Mouse (Mus musculus) hindbrain, embryonic 12.5 days (tissue): ENCODE measurements around the gene Hrg. TPM values are rescaled to one million over a fixed set of nuclear protein-coding genes. Genes with fewer than 3 reads are reported as not detected.
"Not testable (repeated sequence)": the region's sequence is repeated elsewhere in the genome, so short reads cannot be mapped to it uniquely, and the experiment has no call there.

Experiments
- ATAC-seq: fragments of 200-750 bp; cut with Nextera tagmentation; 2 replicates; pipeline ENCODE4 v1.8.0; 2017; ENCODE audit warnings: moderate TSS enrichment; ENCODE audit not compliant: low FRiP score
- H3K27ac ChIP-seq: fragments of 300-500 bp; sonication (generic); 2 replicates; pipeline ENCODE4 v1.5.1; 2016; ENCODE audit warnings: mild to moderate bottlenecking
- H3K27me3 ChIP-seq: fragments of 300-500 bp; sonication (generic); 2 replicates; pipeline ENCODE4 v1.6.1; 2016; ENCODE audit warnings: mild to moderate bottlenecking
- H3K36me3 ChIP-seq: fragments of 300-500 bp; sonication (generic); 2 replicates; pipeline ENCODE4 v1.6.1; 2016; ENCODE audit warnings: mild to moderate bottlenecking
- H3K4me1 ChIP-seq: fragments of 300-500 bp; sonication (generic); 2 replicates; pipeline ENCODE4 v1.6.1; 2016
- H3K4me2 ChIP-seq: fragments of 300-500 bp; sonication (generic); replicated peaks from 2 replicates; pipeline ENCODE4 v1.6.1; 2016; ENCODE audit warnings: mild to moderate bottlenecking
- H3K4me3 ChIP-seq: fragments of 300-500 bp; sonication (generic); 2 replicates; pipeline ENCODE4 v1.5.1; 2016; ENCODE audit warnings: mild to moderate bottlenecking
- H3K9ac ChIP-seq: fragments of 300-500 bp; sonication (generic); 2 replicates; pipeline ENCODE4 v1.6.1; 2016; ENCODE audit warnings: mild to moderate bottlenecking, moderate library complexity
- H3K9me3 ChIP-seq: fragments of 300-500 bp; sonication (generic); replicated peaks from 2 replicates; pipeline ENCODE4 v1.6.1; 2016; ENCODE audit warnings: mild to moderate bottlenecking
- WGBS: fragments of 180-500 bp; shearing (Covaris S2); methylation state at CpG from one replicate; pipeline ENCODE4 v1.1.7; 2016; 5-methylcytosine and 5-hydroxymethylcytosine counted together
- polyA plus RNA-seq: library from polyadenylated mRNA; unstranded; fragments of >200 nt; fragmentation: Nextera tagmentation; extraction: Ambion mirVana; gene quantifications from 2 replicates; pipeline ENCODE4 v1.2.1, GENCODE M21; 2016

The Hrg gene
- polyA plus RNA-seq, 1 experiment from 2014 or later: not detected

- Histone ChIP-seq H3K27me3 (no peaks in the 10 kb centered on the region), H3K9me3 (no peaks in the 10 kb centered on the region), H3K36me3 (no peaks in the 10 kb centered on the region), H3K27ac (no peak overlapping the region), H3K9ac (no peak overlapping the region), H3K4me3 (no peak overlapping the region), H3K4me1 (no peaks in the 10 kb centered on the region), H3K4me2 (no peak overlapping the region)
- 87% methylated on average over 11 of the region's 11 CpGs for WGBS
- no peak for ATAC-seq
Observed at GRCm38 (mm10) chr16:22931431-22932200, 19.3 kb upstream of the Hrg start.

- Histone ChIP-seq H3K9ac (no peak overlapping the region), H3K36me3 (no peaks in the 10 kb centered on the region), H3K4me3 (no peak overlapping the region), H3K27me3 (no peaks in the 10 kb centered on the region), H3K27ac (no peak overlapping the region), H3K9me3 (0 out of 2 replicates have a peak, but pooled peaks cover 4% of the 10 kb centered on the region), H3K4me2 (no peak overlapping the region), H3K4me1 (no peaks in the 10 kb centered on the region)
- no peak for ATAC-seq
- 92% methylated on average over 12 of the region's 12 CpGs for WGBS
Observed at GRCm38 (mm10) chr16:22937631-22938030, 13.2 kb upstream of the Hrg start.

GRCm38 (mm10) chr16:22938541-22938940, 12.3 kb upstream of the Hrg start:
- no peaks in the 10 kb centered on the region for H3K4me1 ChIP-seq
- H3K27me3 ChIP-seq: no peaks in the 10 kb centered on the region
- 67% methylated on average over 2 of the region's 2 CpGs for WGBS
- H3K9ac ChIP-seq: no peak overlapping the region
- ATAC-seq: no peak
- no peaks in the 10 kb centered on the region for H3K36me3 ChIP-seq
- no peak overlapping the region for H3K4me3 ChIP-seq
- H3K27ac ChIP-seq: no peak overlapping the region
- no peak overlapping the region for H3K4me2 ChIP-seq
- 0 out of 2 replicates have a peak, but pooled peaks cover 4% of the 10 kb centered on the region for H3K9me3 ChIP-seq

GRCm38 (mm10) chr16:22939120-22939695, 11.7 kb upstream of the Hrg start:
- Histone ChIP-seq H3K9me3 (0 out of 2 replicates have a peak, but pooled peaks cover 4% of the 10 kb centered on the region), H3K9ac (no peak overlapping the region), H3K27me3 (no peaks in the 10 kb centered on the region), H3K4me2 (no peak overlapping the region), H3K27ac (no peak overlapping the region), H3K4me3 (no peak overlapping the region), H3K4me1 (no peaks in the 10 kb centered on the region), H3K36me3 (no peaks in the 10 kb centered on the region)
- ATAC-seq: no peak
- 82% methylated on average over 8 of the region's 8 CpGs for WGBS

GRCm38 (mm10) chr16:22941825-22942476, 8.9 kb upstream of the Hrg start:
- not testable (repeated sequence) for H3K9ac ChIP-seq, H3K27me3 ChIP-seq, H3K27ac ChIP-seq, H3K4me3 ChIP-seq, ATAC-seq, H3K4me1 ChIP-seq, H3K4me2 ChIP-seq, H3K36me3 ChIP-seq, H3K9me3 ChIP-seq

GRCm38 (mm10) chr16:22947371-22947770, 3.5 kb upstream of the Hrg start:
- no peaks in the 10 kb centered on the region for H3K9me3 ChIP-seq
- H3K27ac ChIP-seq: no peak overlapping the region
- no peaks in the 10 kb centered on the region for H3K27me3 ChIP-seq
- H3K36me3 ChIP-seq: no peaks in the 10 kb centered on the region
- H3K4me2 ChIP-seq: no peak overlapping the region
- no peaks in the 10 kb centered on the region for H3K4me1 ChIP-seq
- WGBS: 83% methylated on average over 2 of the region's 2 CpGs
- no peak overlapping the region for H3K9ac ChIP-seq
- ATAC-seq: no peak
- H3K4me3 ChIP-seq: no peak overlapping the region

GRCm38 (mm10) chr16:22953069-22953468, 2.2 kb downstream of the Hrg start:
- no peaks in the 10 kb centered on the region for H3K27me3 ChIP-seq
- H3K27ac ChIP-seq: no peak overlapping the region
- no peaks in the 10 kb centered on the region for H3K36me3 ChIP-seq
- H3K9me3 ChIP-seq: no peaks in the 10 kb centered on the region
- H3K4me1 ChIP-seq: peaks cover 11% of the 10 kb centered on the region; the same call in 1 of the 2 replicates
- WGBS: 38% methylated on average over 4 of the region's 4 CpGs
- H3K4me2 ChIP-seq: no peak overlapping the region
- no peak for ATAC-seq
- no peak overlapping the region for H3K4me3 ChIP-seq
- no peak overlapping the region for H3K9ac ChIP-seq

- peak; percentile 68 for ATAC-seq
- H3K4me1 ChIP-seq: peaks cover 11% of the 10 kb centered on the region; the same call in 1 of the 2 replicates
- H3K27ac ChIP-seq: no peak overlapping the region; the same call in 1 of the 2 replicates
- no peaks in the 10 kb centered on the region for H3K9me3 ChIP-seq
- no peaks in the 10 kb centered on the region for H3K36me3 ChIP-seq
- WGBS: 26% methylated on average over 13 of the region's 13 CpGs
- peak overlapping the region; percentile 33 for H3K4me2 ChIP-seq
- H3K27me3 ChIP-seq: no peaks in the 10 kb centered on the region
- no peak overlapping the region for H3K4me3 ChIP-seq
- H3K9ac ChIP-seq: no peak overlapping the region
Observed at GRCm38 (mm10) chr16:22955397-22956084, 4.7 kb downstream of the Hrg start.

- no peaks in the 10 kb centered on the region for H3K36me3 ChIP-seq
- H3K4me2 ChIP-seq: peak overlapping the region; percentile 33
- peak; percentile 72 for ATAC-seq
- H3K4me3 ChIP-seq: no peak overlapping the region
- H3K27me3 ChIP-seq: no peaks in the 10 kb centered on the region
- no peaks in the 10 kb centered on the region for H3K9me3 ChIP-seq
- peaks cover 11% of the 10 kb centered on the region; the same call in 1 of the 2 replicates for H3K4me1 ChIP-seq
- no peak overlapping the region for H3K9ac ChIP-seq
- WGBS: 55% methylated on average over 11 of the region's 11 CpGs
- no peak overlapping the region for H3K27ac ChIP-seq
Observed at GRCm38 (mm10) chr16:22956085-22956439, 5.2 kb downstream of the Hrg start.

GRCm38 (mm10) chr16:22961073-22961472, 10.2 kb downstream of the Hrg start:
- ATAC-seq: no peak
- no peaks in the 10 kb centered on the region for H3K9me3 ChIP-seq
- WGBS: 96% methylated on average over 8 of the region's 8 CpGs

GRCm38 (mm10) chr16:22962256-22962655, 11.4 kb downstream of the Hrg start:
- no peaks in the 10 kb centered on the region for H3K36me3 ChIP-seq
- H3K27me3 ChIP-seq: no peaks in the 10 kb centered on the region
- no peaks in the 10 kb centered on the region for H3K4me1 ChIP-seq
- H3K9me3 ChIP-seq: no peaks in the 10 kb centered on the region
- no peak overlapping the region for H3K4me2 ChIP-seq
- no peak overlapping the region for H3K4me3 ChIP-seq
- no peak for ATAC-seq
- H3K27ac ChIP-seq: no peak overlapping the region
- 85% methylated on average over 5 of the region's 5 CpGs for WGBS
- no peak overlapping the region for H3K9ac ChIP-seq

More at GRCm38 (mm10) chr16:22961073-22961472, 10.2 kb downstream of the Hrg start:
- H3K9ac ChIP-seq: no peak overlapping the region
- no peaks in the 10 kb centered on the region for H3K27me3 ChIP-seq
- no peak overlapping the region for H3K4me3 ChIP-seq
- H3K4me2 ChIP-seq: no peak overlapping the region
- 0 out of 2 replicates have a peak, but pooled peaks cover 1% of the 10 kb centered on the region for H3K4me1 ChIP-seq
- H3K27ac ChIP-seq: no peak overlapping the region
- H3K36me3 ChIP-seq: no peaks in the 10 kb centered on the region

- Histone ChIP-seq H3K4me3 (no peak overlapping the region), H3K4me1 (no peaks in the 10 kb centered on the region), H3K4me2 (no peak overlapping the region), H3K27ac (no peak overlapping the region), H3K27me3 (no peaks in the 10 kb centered on the region), H3K9ac (no peak overlapping the region), H3K36me3 (no peaks in the 10 kb centered on the region), H3K9me3 (no peaks in the 10 kb centered on the region)
- ATAC-seq: no peak
Observed at GRCm38 (mm10) chr16:22963293-22963692, 12.4 kb downstream of the Hrg start.
